Mouse (Mus musculus) liver, embryonic 14.5 days (tissue): Measurements from ENCODE around the gene Sp9.

Source experiments
- CTCF ChIP-seq: IDR thresholded peaks from 2 replicates; pipeline ENCODE4 v1.5.1; 2016; ENCODE audit warnings: antibody characterized with exemption, low read depth, control low read depth
- EP300 ChIP-seq: IDR thresholded peaks from 2 replicates; pipeline ENCODE4 v1.6.1; 2016; ENCODE audit warnings: antibody characterized with exemption, low read depth

- TF ChIP-seq CTCF (0 out of 2 replicates have a peak, but pooled peaks have one; percentile 33), EP300 (no peak)
These were observed 5.7 kb upstream of the Sp9 start for GRCm38 (mm10) chr2:73266011-73266410.
